Mouse (Mus musculus) adrenal gland, adult 8-10 months (tissue): ENCODE measurements around the gene Golga1. TPM values are rescaled to one million over a fixed set of nuclear protein-coding genes. Genes with fewer than 3 reads are reported as not detected.

Source experiments
- DNase-seq: peaks from one replicate; pipeline ENCODE4 v3.0.0; 2022
- total RNA-seq, 4 experiments: library from RNA; stranded (reverse); gene quantifications; 2 replicates each; pipeline ENCODE4 v1.2.4; 2022

Golga1 gene
- total RNA-seq, 4 experiments from 2014 or later, result 20.8 to 38.2 (median 28.3) TPM

DNA sequence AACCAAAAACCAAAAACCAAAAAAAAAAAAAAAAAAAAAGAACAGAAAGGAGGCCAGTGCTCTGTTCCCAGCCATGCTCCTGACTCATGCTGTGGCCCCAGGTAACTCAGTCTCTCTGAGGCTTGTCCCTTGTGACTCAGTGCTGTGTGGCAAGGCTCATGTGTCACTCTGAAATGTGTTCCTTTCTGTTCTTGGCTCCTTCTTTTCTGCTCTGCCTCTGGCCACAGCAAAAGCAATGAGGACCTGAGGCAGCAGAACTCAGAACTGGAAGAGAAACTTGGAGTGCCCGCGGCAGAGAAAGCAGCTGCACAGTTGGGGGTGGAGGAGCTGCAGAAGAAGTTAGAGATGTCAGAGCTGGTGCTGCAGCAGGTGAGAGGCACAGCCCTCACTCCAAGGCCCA is 91.2 kb downstream of the Golga1 start:
- no peak for DNase-seq

DNA sequence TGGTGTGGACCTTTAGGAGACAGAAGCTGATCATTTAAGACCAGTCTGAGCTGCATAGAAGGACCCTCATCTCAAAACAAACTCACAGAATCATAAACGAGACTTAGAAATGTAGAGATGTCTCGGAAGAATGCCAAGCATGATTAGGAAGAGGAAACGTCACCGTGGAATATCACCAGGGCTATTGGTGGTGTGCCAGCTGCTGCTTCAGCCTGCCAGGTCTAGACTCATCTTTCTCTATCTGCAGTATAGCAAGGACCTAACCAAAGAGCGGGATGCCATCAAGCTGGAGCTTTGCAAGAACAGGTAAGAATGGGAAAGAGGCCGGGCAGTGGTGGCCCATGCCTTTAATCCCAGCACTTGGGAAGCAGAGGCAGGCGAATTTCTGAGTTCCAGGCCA is 91.6 kb downstream of the Golga1 start:
- DNase-seq, result no peak

DNA sequence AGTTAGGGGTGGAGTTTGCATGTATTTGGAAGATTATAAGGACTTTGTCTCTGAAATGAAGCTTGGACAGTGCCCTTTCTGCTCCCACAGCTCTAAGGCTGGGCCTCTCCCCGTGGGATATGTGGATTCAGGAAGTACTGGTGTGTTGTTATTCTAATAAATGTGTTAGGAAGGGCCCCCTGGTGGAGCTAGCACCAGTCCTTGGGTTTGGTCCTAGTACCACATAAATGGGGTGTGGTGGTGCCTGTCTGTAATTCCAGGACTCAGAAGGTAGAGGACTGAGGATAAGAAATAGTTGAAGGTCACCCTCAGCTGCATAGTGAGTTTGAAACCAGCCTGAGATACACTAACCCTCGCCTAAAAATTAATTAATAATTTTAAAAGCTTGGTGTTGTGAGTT is 92.1 kb downstream of the Golga1 start:
- no peak for DNase-seq

DNA sequence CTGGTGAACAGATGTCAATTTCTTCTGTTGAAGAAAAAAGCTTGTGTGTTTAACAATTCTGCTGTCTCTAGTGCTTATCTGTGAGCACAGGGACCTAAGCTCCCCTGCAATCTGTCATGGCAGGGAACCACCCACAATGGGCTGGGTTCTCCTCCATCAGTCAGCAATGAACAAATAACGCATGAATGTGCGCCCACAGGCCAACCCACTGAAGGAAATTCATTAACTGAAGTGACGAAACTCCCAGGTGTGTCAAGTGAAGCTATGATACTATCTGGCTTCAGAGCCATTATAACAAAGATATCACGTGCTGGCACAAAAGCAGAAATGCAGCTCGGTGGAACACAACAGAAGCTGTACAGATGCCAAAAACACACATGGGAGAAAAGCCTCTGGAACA is 95.3 kb downstream of the Golga1 start:
- no peak for DNase-seq

DNA sequence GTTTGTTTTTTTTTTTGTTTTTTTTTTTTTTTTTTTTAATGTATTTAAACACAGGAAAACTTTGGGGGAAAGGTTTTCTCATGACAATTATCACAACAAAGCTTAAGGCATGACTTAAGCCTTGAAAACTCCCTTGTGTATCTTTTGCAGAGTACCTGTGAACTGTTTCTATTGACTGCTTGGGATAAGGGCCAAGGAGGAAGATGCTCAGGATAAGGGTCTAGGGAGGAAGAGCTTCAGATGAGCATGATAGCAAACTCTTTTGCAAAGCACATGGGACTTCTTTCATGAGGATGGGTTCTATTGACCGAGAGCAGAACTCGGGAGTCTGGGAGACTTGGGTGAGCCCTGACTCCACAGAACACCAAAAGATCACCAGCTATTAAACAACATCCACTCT is 95.7 kb downstream of the Golga1 start:
- no peak for DNase-seq

Other genes starting within 250 kb of the Golga1 start
- 10 to 100 TPM in 2 of 4 experiments, 1 to 10 TPM in 2; 6.6 to 15.8 (median 9.7) TPM for gene Nr6a1, start 137.9 kb downstream of the Golga1 start, total RNA-seq
- 10 to 100 TPM in 2 of 4 experiments, 1 to 10 TPM in 2; 6.9 to 18.9 (median 12.6) TPM for gene Olfml2a, start 133.6 kb downstream of the Golga1 start, total RNA-seq
- 1 to 10 TPM in 1 of 4 experiments, under 1 TPM in 3; 0.38 to 1.3 (median 0.64) TPM for gene Wdr38, start 68.1 kb downstream of the Golga1 start, total RNA-seq
- gene Arpc5l, start 60.2 kb downstream of the Golga1 start, total RNA-seq, result 10 to 100 TPM; 86.2 to 93.4 (median 87.6) TPM
- 100 to 1,000 TPM; 431 to 487 (median 461) TPM for gene Rpl35, start 59.9 kb downstream of the Golga1 start, total RNA-seq
- gene Scai, start 125.2 kb upstream of the Golga1 start, total RNA-seq, result 10 to 100 TPM in 2 of 4 experiments, 1 to 10 TPM in 2; 7.0 to 17.9 (median 13.1) TPM
- 10 to 100 TPM; 77.8 to 98.3 (median 95.7) TPM for gene Ppp6c, start 160.9 kb upstream of the Golga1 start, total RNA-seq